Mouse (Mus musculus) embryonic facial prominence, embryonic 15.5 days (tissue): ENCODE data around the gene Dusp28. TPM values are rescaled to one million over a fixed set of nuclear protein-coding genes. Genes with fewer than 3 reads are reported as not detected.

Experiments
- ATAC-seq: fragments of 200-750 bp; cut with Nextera tagmentation; 2 replicates; pipeline ENCODE4 v1.8.0; 2017; ENCODE audit warnings: low read depth, moderate TSS enrichment; ENCODE audit not compliant: insufficient number of reproducible peaks, low FRiP score, low TSS enrichment
- H3K27ac ChIP-seq: fragments of 300-500 bp; sonication (generic); replicated peaks from 2 replicates; pipeline ENCODE4 v1.5.1; 2015; ENCODE audit warnings: mild to moderate bottlenecking, inconsistent platforms
- H3K27me3 ChIP-seq: fragments of 300-500 bp; sonication (generic); 2 replicates; pipeline ENCODE4 v1.6.1; 2015; ENCODE audit warnings: inconsistent platforms
- H3K36me3 ChIP-seq: fragments of 300-500 bp; sonication (generic); 2 replicates; pipeline ENCODE4 v1.6.1; 2015; ENCODE audit warnings: mild to moderate bottlenecking, inconsistent platforms
- H3K4me1 ChIP-seq: fragments of 300-500 bp; sonication (generic); 2 replicates; pipeline ENCODE4 v1.6.1; 2015; ENCODE audit warnings: inconsistent platforms
- H3K4me2 ChIP-seq: fragments of 300-500 bp; sonication (generic); replicated peaks from 2 replicates; pipeline ENCODE4 v1.6.1; 2015; ENCODE audit warnings: mild to moderate bottlenecking, inconsistent platforms
- H3K4me3 ChIP-seq: fragments of 300-500 bp; sonication (generic); replicated peaks from 2 replicates; pipeline ENCODE4 v1.5.1; 2015; ENCODE audit warnings: mild to moderate bottlenecking, inconsistent platforms
- H3K9ac ChIP-seq: fragments of 300-500 bp; sonication (generic); 2 replicates; pipeline ENCODE4 v1.6.1; 2015; ENCODE audit warnings: inconsistent platforms
- H3K9me3 ChIP-seq: fragments of 300-500 bp; sonication (generic); replicated peaks from 2 replicates; pipeline ENCODE4 v1.6.1; 2016; ENCODE audit warnings: inconsistent platforms
- WGBS: fragments of 180-500 bp; shearing (Covaris S2); methylation state at CpG from one replicate; pipeline ENCODE4 v1.1.7; 2015; 5-methylcytosine and 5-hydroxymethylcytosine counted together
- polyA plus RNA-seq: library from polyadenylated mRNA; unstranded; fragments of >200 nt; fragmentation: Nextera tagmentation; extraction: Ambion mirVana; gene quantifications from 2 replicates; pipeline ENCODE4 v1.2.1, GENCODE M21; 2015

Dusp28 gene
- polyA plus RNA-seq, 1 experiment from 2014 or later: 10.1 TPM

GRCm38 (mm10) chr1:92921496-92921895 is 14.7 kb downstream of the Dusp28 start:
- Histone ChIP-seq H3K4me3 (no peak overlapping the region), H3K4me2 (no peak overlapping the region), H3K27ac (no peak overlapping the region), H3K27me3 (no peaks in the 10 kb centered on the region), H3K9me3 (no peaks in the 10 kb centered on the region), H3K4me1 (no peaks in the 10 kb centered on the region), H3K9ac (no peak overlapping the region), H3K36me3 (peaks cover 42% of the 10 kb centered on the region)
- no peak for ATAC-seq
- WGBS: 85% methylated on average over 4 of the region's 4 CpGs

- H3K4me2 ChIP-seq: no peak overlapping the region
- H3K4me3 ChIP-seq: no peak overlapping the region
- 20% methylated on average over 1 of the region's 1 CpGs for WGBS
- no peak overlapping the region for H3K27ac ChIP-seq
- H3K27me3 ChIP-seq: no peaks in the 10 kb centered on the region
- no peaks in the 10 kb centered on the region for H3K9me3 ChIP-seq
- ATAC-seq: no peak
- no peak overlapping the region for H3K9ac ChIP-seq
- H3K36me3 ChIP-seq: no peaks in the 10 kb centered on the region
- peaks cover 8% of the 10 kb centered on the region for H3K4me1 ChIP-seq
Observed at GRCm38 (mm10) chr1:92930171-92930706, 23.5 kb downstream of the Dusp28 start.

GRCm38 (mm10) chr1:92933611-92934010 is 26.8 kb downstream of the Dusp28 start:
- 72% methylated on average over 4 of the region's 4 CpGs for WGBS
- Histone ChIP-seq H3K27me3 (no peaks in the 10 kb centered on the region), H3K4me2 (peak overlapping the region; percentile 82), H3K36me3 (peaks cover 10% of the 10 kb centered on the region), H3K4me1 (peaks cover 23% of the 10 kb centered on the region), H3K27ac (peak overlapping the region; percentile 99), H3K9me3 (no peaks in the 10 kb centered on the region), H3K4me3 (peak overlapping the region; percentile 89), H3K9ac (peak overlapping the region; percentile 67)
- no peak for ATAC-seq

GRCm38 (mm10) chr1:92934182-92934827 is 27.5 kb downstream of the Dusp28 start, which contains the start of gene Capn10:
Capn10 (plus strand) TSS chr1:92934376.
- peak; percentile 99 for ATAC-seq
- Histone ChIP-seq H3K4me2 (peak within 1 kb of the TSS; percentile 82), H3K9ac (peak within 1 kb of the TSS; percentile 67), H3K4me1 (peaks cover 23% of the 10 kb centered on the region), H3K36me3 (peaks cover 17% of the 10 kb centered on the region), H3K4me3 (peak within 1 kb of the TSS; percentile 89), H3K27me3 (no peaks in the 10 kb centered on the region), H3K27ac (peak within 1 kb of the TSS; percentile 99), H3K9me3 (no peaks in the 10 kb centered on the region)
- under 1% methylated on average over 45 of the region's 45 CpGs for WGBS

- no peak for ATAC-seq
- peak overlapping the region; percentile 89 for H3K4me3 ChIP-seq
- H3K4me2 ChIP-seq: peak overlapping the region; percentile 82
- H3K9me3 ChIP-seq: no peaks in the 10 kb centered on the region
- H3K27me3 ChIP-seq: no peaks in the 10 kb centered on the region
- peak overlapping the region; percentile 67 for H3K9ac ChIP-seq
- H3K36me3 ChIP-seq: peaks cover 27% of the 10 kb centered on the region
- 12% methylated on average over 10 of the region's 10 CpGs for WGBS
- H3K27ac ChIP-seq: peak overlapping the region; percentile 99
- peaks cover 23% of the 10 kb centered on the region for H3K4me1 ChIP-seq
Observed at GRCm38 (mm10) chr1:92935054-92935962, 28.5 kb downstream of the Dusp28 start.

GRCm38 (mm10) chr1:92935977-92936376 is 29.2 kb downstream of the Dusp28 start:
- WGBS: 52% methylated on average over 2 of the region's 2 CpGs
- H3K27me3 ChIP-seq: no peaks in the 10 kb centered on the region
- H3K4me1 ChIP-seq: peaks cover 23% of the 10 kb centered on the region
- H3K4me2 ChIP-seq: peak overlapping the region; percentile 82
- ATAC-seq: no peak
- H3K36me3 ChIP-seq: peaks cover 32% of the 10 kb centered on the region
- H3K27ac ChIP-seq: no peak overlapping the region
- H3K4me3 ChIP-seq: peak overlapping the region; percentile 89
- H3K9me3 ChIP-seq: no peaks in the 10 kb centered on the region
- peak overlapping the region; percentile 9; the same call in 1 of the 2 replicates for H3K9ac ChIP-seq

GRCm38 (mm10) chr1:92936467-92936866 is 29.7 kb downstream of the Dusp28 start:
- 82% methylated on average over 3 of the region's 3 CpGs for WGBS
- Histone ChIP-seq H3K4me3 (no peak overlapping the region), H3K27me3 (no peaks in the 10 kb centered on the region), H3K36me3 (peaks cover 33% of the 10 kb centered on the region), H3K9me3 (no peaks in the 10 kb centered on the region), H3K9ac (no peak overlapping the region), H3K27ac (no peak overlapping the region), H3K4me1 (peaks cover 23% of the 10 kb centered on the region), H3K4me2 (no peak overlapping the region)
- ATAC-seq: no peak

- H3K9me3 ChIP-seq: no peaks in the 10 kb centered on the region
- peaks cover 23% of the 10 kb centered on the region for H3K4me1 ChIP-seq
- ATAC-seq: no peak
- H3K36me3 ChIP-seq: peaks cover 45% of the 10 kb centered on the region
- no peak overlapping the region for H3K4me3 ChIP-seq
- no peak overlapping the region for H3K27ac ChIP-seq
- WGBS: 92% methylated on average over 3 of the region's 3 CpGs
- H3K4me2 ChIP-seq: no peak overlapping the region
- H3K9ac ChIP-seq: no peak overlapping the region
- no peaks in the 10 kb centered on the region for H3K27me3 ChIP-seq
Observed at GRCm38 (mm10) chr1:92937797-92938196, 31.0 kb downstream of the Dusp28 start.

- ATAC-seq: no peak
Observed at GRCm38 (mm10) chr1:92939746-92940145, 33.0 kb downstream of the Dusp28 start.

GRCm38 (mm10) chr1:92943219-92943989 is 36.6 kb downstream of the Dusp28 start:
- Histone ChIP-seq H3K4me1 (no peaks in the 10 kb centered on the region), H3K27me3 (no peaks in the 10 kb centered on the region), H3K9me3 (no peaks in the 10 kb centered on the region), H3K4me3 (no peak overlapping the region), H3K4me2 (no peak overlapping the region), H3K27ac (no peak overlapping the region), H3K36me3 (peaks cover 89% of the 10 kb centered on the region), H3K9ac (no peak overlapping the region)
- ATAC-seq: no peak
- 94% methylated on average over 19 of the region's 19 CpGs for WGBS

More at GRCm38 (mm10) chr1:92939746-92940145, 33.0 kb downstream of the Dusp28 start:
- H3K4me3 ChIP-seq: no peak overlapping the region
- peaks cover 16% of the 10 kb centered on the region for H3K4me1 ChIP-seq
- H3K27ac ChIP-seq: no peak overlapping the region
- H3K4me2 ChIP-seq: no peak overlapping the region
- peaks cover 64% of the 10 kb centered on the region for H3K36me3 ChIP-seq
- H3K27me3 ChIP-seq: no peaks in the 10 kb centered on the region
- WGBS: 94% methylated on average over 4 of the region's 4 CpGs
- H3K9ac ChIP-seq: no peak overlapping the region
- H3K9me3 ChIP-seq: no peaks in the 10 kb centered on the region
